ENCODE assay signal across 14 mouse cellular contexts in the genomic region with DNA sequence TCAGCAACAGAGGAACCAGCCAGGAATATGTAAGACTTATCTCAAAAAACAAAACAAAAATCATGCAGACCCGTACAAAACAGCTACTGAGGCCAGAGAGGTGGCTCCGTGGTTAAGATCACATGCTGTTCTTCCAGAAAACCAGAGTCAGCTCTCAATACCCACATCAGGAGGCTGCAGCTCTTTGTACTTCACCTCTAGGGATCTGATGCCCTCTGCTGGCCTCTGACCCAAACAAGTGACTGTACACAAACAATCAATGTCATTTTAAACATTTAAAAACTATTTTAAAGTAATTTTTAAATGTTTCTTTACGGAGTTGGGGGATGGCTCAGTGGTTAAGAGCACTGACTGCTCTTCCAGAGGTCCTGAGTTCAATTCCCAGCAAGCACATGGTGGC. TPM values are rescaled to one million over a fixed set of nuclear protein-coding genes. Genes with fewer than 3 reads are reported as not detected.
DNase-seq lines count a peak whose midpoint lies in the region; ATAC-seq and TF ChIP-seq lines count a peak whose summit lies in the region.
"Had no signal": no experiment of that assay in that cellular context is flagged by ENCODE, and none has a peak within 500 bp of the region (broad histone marks: within the 10 kb centered on the region; RNA-seq: fewer than 3 reads in every experiment).

No protein-coding gene starts in this region.

- H3K9me3 ChIP-seq in midbrain, postnatal 0 days (ENCODE audit: low read length), result no peaks in the 10 kb centered on the region
- H3K9me3 ChIP-seq in midbrain, embryonic 10.5 days (replicated peaks), result no peaks in the 10 kb centered on the region
- H3K9me3 ChIP-seq: liver, embryonic 15.5 days; midbrain, embryonic 12.5 days had no signal

- H3K9ac ChIP-seq in heart, adult 2 months (ENCODE audit: low read depth, low read length), result no peak overlapping the region
- H3K9ac ChIP-seq in midbrain, postnatal 0 days (replicated peaks; ENCODE audit: low read length, poor library complexity, severe bottlenecking), result no peak overlapping the region
- H3K9ac ChIP-seq: liver, embryonic 15.5 days; midbrain, embryonic 12.5 days had no signal

- WGBS in heart, adult 2 months, result 93% methylated on average over 3 of the region's 3 CpGs
- 82% methylated on average over 3 of the region's 3 CpGs for WGBS in midbrain, postnatal 0 days
- WGBS in midbrain, embryonic 10.5 days, result 88% methylated on average over 3 of the region's 3 CpGs
- 87% methylated on average over 3 of the region's 3 CpGs for WGBS in small intestine, adult 2 months

- no peaks in the 10 kb centered on the region for H3K4me1 ChIP-seq in heart, adult 2 months (ENCODE audit: control insufficient read depth, insufficient read depth, low read length)
- H3K4me1 ChIP-seq in midbrain, postnatal 0 days (ENCODE audit: insufficient read depth, low read length), result no peaks in the 10 kb centered on the region
- H3K4me1 ChIP-seq in midbrain, embryonic 10.5 days, result no peaks in the 10 kb centered on the region
- no peaks in the 10 kb centered on the region for H3K4me1 ChIP-seq in small intestine, adult 2 months (ENCODE audit: control insufficient read depth, insufficient read depth, insufficient read length, low read length)
- H3K4me1 ChIP-seq: liver, embryonic 15.5 days; midbrain, embryonic 12.5 days had no signal

- H3K79me2 ChIP-seq in heart, adult 2 months (replicated peaks; ENCODE audit: control insufficient read depth, insufficient read depth, low read length), result 0 out of 2 replicates have a peak, but pooled peaks cover 2% of the 10 kb centered on the region

- no peak for DNase-seq in heart, adult 2 months
- DNase-seq in heart, adult 9 months (ENCODE audit: low spot score in 2 of 2), result no peak
- DNase-seq in midbrain, postnatal 0 days (ENCODE audit: low spot score), result no peak
- DNase-seq in midbrain, embryonic 10.5 days (ENCODE audit: low spot score), result no peak
- no peak for DNase-seq in kidney, adult 9 months
- no peak for DNase-seq in layer of hippocampus, adult 11-12 months (ENCODE audit: low spot score)
- DNase-seq: cerebellum, adult 8-10 months; embryo, embryonic 11 days; kidney, adult 11 months had no signal

- no peak overlapping the region for H3K4me2 ChIP-seq in midbrain, postnatal 0 days (ENCODE audit: low read depth, low read length, poor library complexity, severe bottlenecking)
- H3K4me2 ChIP-seq: liver, embryonic 15.5 days; midbrain, embryonic 12.5 days had no signal

- TF ChIP-seq CTCF in heart, adult 2 months (IDR thresholded peaks at IDR 0.05), result peak; percentile 32
- TF ChIP-seq CTCF in midbrain, postnatal 0 days (IDR thresholded peaks at IDR 0.05), result 0 out of 2 replicates have a peak, but pooled peaks have one; percentile 2
- TF ChIP-seq CTCF in small intestine, adult 2 months (IDR thresholded peaks at IDR 0.05; ENCODE audit: extremely low read depth, insufficient read length, insufficient replicate concordance, low read depth, low read length), result peak; percentile 27; the same call in 1 of the 2 replicates

- no peak overlapping the region for H3K4me3 ChIP-seq in heart, adult 2 months
- H3K4me3 ChIP-seq in midbrain, postnatal 0 days (ENCODE audit: low read depth, low read length), result no peak overlapping the region
- H3K4me3 ChIP-seq in midbrain, embryonic 10.5 days, result no peak overlapping the region
- H3K4me3 ChIP-seq in small intestine, adult 2 months (ENCODE audit: low read depth, low read length), result no peak overlapping the region
- H3K4me3 ChIP-seq: erythroblast, embryonic 14.5 days; liver, embryonic 15.5 days; midbrain, embryonic 12.5 days had no signal

- no peak for TF ChIP-seq EP300 in heart, adult 2 months (IDR thresholded peaks at IDR 0.05; ENCODE audit: insufficient read depth, low read depth, low read length)

- no peak overlapping the region for H3K27ac ChIP-seq in heart, adult 2 months
- no peak overlapping the region for H3K27ac ChIP-seq in midbrain, postnatal 0 days (ENCODE audit: low read depth, low read length)
- no peak overlapping the region for H3K27ac ChIP-seq in midbrain, embryonic 10.5 days (replicated peaks)
- H3K27ac ChIP-seq in small intestine, adult 2 months (ENCODE audit: insufficient read depth, low read depth, low read length), result no peak overlapping the region
- H3K27ac ChIP-seq: liver, embryonic 15.5 days; midbrain, embryonic 12.5 days had no signal

- H3K27me3 ChIP-seq in heart, adult 2 months (ENCODE audit: control insufficient read depth, insufficient read depth, low read length), result no peaks in the 10 kb centered on the region
- no peaks in the 10 kb centered on the region for H3K27me3 ChIP-seq in midbrain, postnatal 0 days (ENCODE audit: insufficient read depth, low read length)
- H3K27me3 ChIP-seq in midbrain, embryonic 10.5 days (ENCODE audit: low read depth, poor library complexity, severe bottlenecking), result no peaks in the 10 kb centered on the region
- no peaks in the 10 kb centered on the region for H3K27me3 ChIP-seq in small intestine, adult 2 months (ENCODE audit: control insufficient read depth, insufficient read depth, low read length)
- H3K27me3 ChIP-seq: liver, embryonic 15.5 days; midbrain, embryonic 12.5 days had no signal

- intact Hi-C loops in heart, adult 2 months (cut with DNase I), result no loop called here

- no peak for ATAC-seq in midbrain, postnatal 0 days (ENCODE audit: low FRiP score)
- peak; percentile 65 for ATAC-seq in activated CD4-positive, CD25-positive, alpha-beta regulatory T cell, adult 4 months

- no peaks in the 10 kb centered on the region for H3K36me3 ChIP-seq in heart, adult 2 months (ENCODE audit: control insufficient read depth, insufficient read depth, low read length)
- H3K36me3 ChIP-seq in midbrain, postnatal 0 days (ENCODE audit: insufficient read depth, low read length), result 0 out of 2 replicates have a peak, but pooled peaks cover 4% of the 10 kb centered on the region
- H3K36me3 ChIP-seq in midbrain, embryonic 10.5 days, result peaks cover 83% of the 10 kb centered on the region
- peaks cover 26% of the 10 kb centered on the region for H3K36me3 ChIP-seq in small intestine, adult 2 months (ENCODE audit: control insufficient read depth, insufficient read depth, low read length)

- TF ChIP-seq POLR2A in heart, adult 2 months (IDR thresholded peaks at IDR 0.05; ENCODE audit: insufficient read depth, low read depth, low read length), result no peak
- no peak for TF ChIP-seq POLR2A in small intestine, adult 2 months (IDR thresholded peaks at IDR 0.05; ENCODE audit: low read depth, low read length)

RNA-seq across cellular contexts. Expression of gene Lin54, which starts 24.1 kb away (rescaled TPM):
- 1 to 10 TPM; 7.2 to 8.3 TPM for total RNA-seq in heart, adult 2 months (2021)
- polyA plus RNA-seq in heart, adult 2 months (2012; rRNA removed), result 3.1 and 3.4 TPM in 2 replicates
- total RNA-seq in midbrain, postnatal 0 days (2014; rRNA removed), result 10.9 and 11.4 TPM in 2 replicates
- 6.0 and 6.3 TPM in 2 replicates for polyA plus RNA-seq in midbrain, postnatal 0 days (2015; fragmentation: Nextera tagmentation; extraction: Ambion mirVana)
- 14.4 and 15.0 TPM in 2 replicates for polyA plus RNA-seq in midbrain, embryonic 10.5 days (2016; fragmentation: Nextera tagmentation; extraction: Ambion mirVana)
- polyA plus RNA-seq in activated CD4-positive, CD25-positive, alpha-beta regulatory T cell, adult 4 months (2017; shearing (Covaris generic)), result 10 to 100 TPM in 1 of 2 experiments, 1 to 10 TPM in 1; 8.0 to 10.8 TPM
- polyA plus RNA-seq in small intestine, adult 2 months (2012; rRNA removed), result 1.9 and 6.3 TPM in 2 replicates

RNA-seq across cellular contexts. Expression of gene Cops4, which starts 41.8 kb away (rescaled TPM):
- total RNA-seq in heart, adult 2 months (2021), result 10 to 100 TPM; 84.8 to 86.2 TPM
- polyA plus RNA-seq in heart, adult 2 months (2012; rRNA removed), result 37.9 and 57.3 TPM in 2 replicates
- total RNA-seq in midbrain, postnatal 0 days (2014; rRNA removed), result 100 and 108 TPM in 2 replicates
- 168 and 174 TPM in 2 replicates for polyA plus RNA-seq in midbrain, postnatal 0 days (2015; fragmentation: Nextera tagmentation; extraction: Ambion mirVana)
- 239 and 245 TPM in 2 replicates for polyA plus RNA-seq in midbrain, embryonic 10.5 days (2016; fragmentation: Nextera tagmentation; extraction: Ambion mirVana)
- polyA plus RNA-seq in activated CD4-positive, CD25-positive, alpha-beta regulatory T cell, adult 4 months (2017; shearing (Covaris generic)), result 100 to 1,000 TPM in 1 of 2 experiments, 10 to 100 TPM in 1; 97.9 to 108 TPM
- 7.3 and 14.0 TPM in 2 replicates for polyA plus RNA-seq in small intestine, adult 2 months (2012; rRNA removed)
